22 mouse cellular contexts compared by ENCODE assay signal in genomic region chr17:15528887-15529286, GRCm38 (mm10). TPM values are rescaled to one million over a fixed set of nuclear protein-coding genes. Genes with fewer than 3 reads are reported as not detected.
DNase-seq lines count a peak whose midpoint lies in the region; ATAC-seq lines count a peak whose summit lies in the region.
"Had no signal": no experiment of that assay in that cellular context is flagged by ENCODE, and none has a peak within 500 bp of the region (broad histone marks: within the 10 kb centered on the region; RNA-seq: fewer than 3 reads in every experiment).

No protein-coding gene starts in this region.

- 0 out of 2 replicates have a peak, but pooled peaks have one; percentile 16 for ATAC-seq in megakaryocyte progenitor cell, adult 5-6 weeks (replicated peaks; ENCODE audit: poor library complexity)
- no peak for ATAC-seq in midbrain, embryonic 11.5 days (ENCODE audit: low FRiP score)
- ATAC-seq: forebrain, embryonic 14.5 days; forebrain, embryonic 16.5 days had no signal

- H3K36me3 ChIP-seq in midbrain, embryonic 11.5 days (ENCODE audit: control insufficient read depth, insufficient read depth, low read length), result 0 out of 2 replicates have a peak, but pooled peaks cover 2% of the 10 kb centered on the region

- H3K9me3 ChIP-seq in midbrain, embryonic 11.5 days (ENCODE audit: control insufficient read depth, low read length), result no peaks in the 10 kb centered on the region
- H3K9me3 ChIP-seq: forebrain, embryonic 10.5 days; forebrain, embryonic 12.5 days had no signal

- H3K27ac ChIP-seq in midbrain, embryonic 11.5 days (ENCODE audit: low read depth, low read length), result no peak overlapping the region
- H3K27ac ChIP-seq: embryonic facial prominence, embryonic 13.5 days; embryonic facial prominence, embryonic 15.5 days; forebrain, embryonic 10.5 days; forebrain, embryonic 12.5 days had no signal

- no peaks in the 10 kb centered on the region for H3K27me3 ChIP-seq in midbrain, embryonic 11.5 days (ENCODE audit: control insufficient read depth, insufficient read depth, low read length)
- H3K27me3 ChIP-seq: embryonic facial prominence, embryonic 13.5 days; embryonic facial prominence, embryonic 15.5 days; forebrain, embryonic 12.5 days had no signal

- no peak overlapping the region for H3K4me2 ChIP-seq in midbrain, embryonic 11.5 days
- H3K4me2 ChIP-seq: embryonic facial prominence, embryonic 15.5 days; forebrain, embryonic 12.5 days had no signal

- DNase-seq in 416B (ENCODE audit: low read depth) (peak; percentile 41), MEL-GATA-1-ER (ENCODE audit: extremely low read depth, low read depth) (peak; percentile 18)
- DNase-seq in midbrain, embryonic 11.5 days (ENCODE audit: low spot score, missing footprints), result no peak
- no peak for DNase-seq in spleen, postnatal 10 days (ENCODE audit: low spot score in 2 of 2)
- DNase-seq: adrenal gland, adult 2 months; adrenal gland, postnatal 10 days; adrenal gland, postnatal 25 days; cerebellum, adult 11 months; cerebellum, adult 18-20 months; cerebellum, adult 8-10 months; cerebellum, adult 9-11 months; cerebellum, postnatal 14 days; cerebellum, postnatal 36 days; embryo, embryonic 11 days had no signal

- WGBS in midbrain, embryonic 11.5 days, result 86% methylated on average over 2 of the region's 2 CpGs

- no peak overlapping the region for H3K4me3 ChIP-seq in midbrain, embryonic 11.5 days (ENCODE audit: low read depth, low read length)
- H3K4me3 ChIP-seq: embryonic facial prominence, embryonic 13.5 days; forebrain, embryonic 12.5 days had no signal

- no peak overlapping the region for H3K9ac ChIP-seq in midbrain, embryonic 11.5 days (ENCODE audit: low read length)
- H3K9ac ChIP-seq: embryonic facial prominence, embryonic 13.5 days; embryonic facial prominence, embryonic 15.5 days; forebrain, embryonic 12.5 days had no signal

- peaks cover 5% of the 10 kb centered on the region; the same call in 1 of the 2 replicates for H3K4me1 ChIP-seq in midbrain, embryonic 11.5 days (ENCODE audit: control insufficient read depth, insufficient read depth, low read length)

RNA-seq across cellular contexts. Expression of gene Pdcd2, which starts 1.8 kb away (rescaled TPM):
- total RNA-seq in megakaryocyte progenitor cell, adult 5-6 weeks (2015), result 61.5 and 79.9 TPM in 2 replicates
- total RNA-seq in megakaryocyte progenitor cell, adult 5-6 weeks (2017), result 93.2 and 126 TPM in 2 replicates
- 65.8 and 71.9 TPM in 2 replicates for polyA plus RNA-seq in midbrain, embryonic 11.5 days (2014; fragmentation: Nextera tagmentation; extraction: Ambion mirVana)

RNA-seq across cellular contexts. Expression of gene Tbp, which starts 29.2 kb away (rescaled TPM):
- 83.4 and 106 TPM in 2 replicates for total RNA-seq in megakaryocyte progenitor cell, adult 5-6 weeks (2015)
- 43.5 and 58.8 TPM in 2 replicates for total RNA-seq in megakaryocyte progenitor cell, adult 5-6 weeks (2017)
- polyA plus RNA-seq in midbrain, embryonic 11.5 days (2014; fragmentation: Nextera tagmentation; extraction: Ambion mirVana), result 77.2 and 85.5 TPM in 2 replicates

RNA-seq across cellular contexts. Expression of gene Psmb1, which starts 29.3 kb away (rescaled TPM):
- total RNA-seq in megakaryocyte progenitor cell, adult 5-6 weeks (2015), result 151 and 162 TPM in 2 replicates
- total RNA-seq in megakaryocyte progenitor cell, adult 5-6 weeks (2017), result 167 and 190 TPM in 2 replicates
- 278 and 283 TPM in 2 replicates for polyA plus RNA-seq in midbrain, embryonic 11.5 days (2014; fragmentation: Nextera tagmentation; extraction: Ambion mirVana)

RNA-seq across cellular contexts. Expression of gene Prdm9, which starts 35.3 kb away (rescaled TPM):
- total RNA-seq in megakaryocyte progenitor cell, adult 5-6 weeks (2015), result 2.1 and 3.2 TPM in 2 replicates
- total RNA-seq in megakaryocyte progenitor cell, adult 5-6 weeks (2017), result 1.3 and 5.2 TPM in 2 replicates
- 0.66 and 2.0 TPM in 2 replicates for polyA plus RNA-seq in midbrain, embryonic 11.5 days (2014; fragmentation: Nextera tagmentation; extraction: Ambion mirVana)
- polyA plus RNA-seq: erythroblast, embryonic 14.5 days had no signal

Comparison
In these comparisons a context has a peak if more than half of its experiments do, and no peak if none do; other contexts are left out.
1. DNase-seq: peak in 416B (single experiment) and MEL-GATA-1-ER (single experiment); none in midbrain, embryonic 11.5 days (single experiment) and spleen, postnatal 10 days (0 of 2).